Mouse (Mus musculus) midbrain, postnatal 0 days (tissue): ENCODE data around the gene Naf1. TPM values are rescaled to one million over a fixed set of nuclear protein-coding genes. Genes with fewer than 3 reads are reported as not detected.

ENCODE experiments used
- ATAC-seq: fragments of 200-750 bp; cut with Nextera tagmentation; 2 replicates; pipeline ENCODE4 v1.8.0; 2017; ENCODE audit warnings: moderate number of reproducible peaks, mild to moderate bottlenecking, moderate TSS enrichment, moderate library complexity; ENCODE audit not compliant: low FRiP score
- DNase-seq: peaks from one replicate; pipeline ENCODE4 v3.0.0-alpha.2; 2015; ENCODE audit warnings: low spot score
- H3K27ac ChIP-seq: fragments of 300-500 bp; sonication (generic); 2 replicates; pipeline ENCODE4 v1.5.1; 2014; ENCODE audit warnings: low read depth, mild to moderate bottlenecking, low read length, mixed read lengths
- H3K27me3 ChIP-seq: fragments of 300-500 bp; sonication (generic); 2 replicates; pipeline ENCODE4 v1.6.1; 2014; ENCODE audit warnings: low read length, control low read depth, mixed read lengths; ENCODE audit not compliant: insufficient read depth
- H3K36me3 ChIP-seq: fragments of 300-500 bp; sonication (generic); 2 replicates; pipeline ENCODE4 v1.6.1; 2014; ENCODE audit warnings: low read length, control low read depth, mixed read lengths; ENCODE audit not compliant: insufficient read depth
- H3K4me1 ChIP-seq: fragments of 300-500 bp; sonication (generic); 2 replicates; pipeline ENCODE4 v1.6.1; 2014; ENCODE audit warnings: mild to moderate bottlenecking, control low read depth, antibody characterized with exemption, low read length, mixed read lengths; ENCODE audit not compliant: insufficient read depth
- H3K4me2 ChIP-seq: fragments of 300-500 bp; sonication (generic); 2 replicates; pipeline ENCODE4 v1.6.1; 2014; ENCODE audit warnings: low read depth, mild to moderate bottlenecking, low read length, mixed read lengths; ENCODE audit not compliant: poor library complexity, severe bottlenecking
- H3K4me3 ChIP-seq: fragments of 300-500 bp; sonication (generic); 2 replicates; pipeline ENCODE4 v1.5.1; 2014; ENCODE audit warnings: low read depth, mild to moderate bottlenecking, low read length, moderate library complexity
- H3K9ac ChIP-seq: fragments of 300-500 bp; sonication (generic); replicated peaks from 2 replicates; pipeline ENCODE4 v1.6.1; 2014; ENCODE audit warnings: mild to moderate bottlenecking, low read length, moderate library complexity, mixed read lengths; ENCODE audit not compliant: poor library complexity, severe bottlenecking
- H3K9me3 ChIP-seq: fragments of 300-500 bp; sonication (generic); 2 replicates; pipeline ENCODE4 v1.6.1; 2016; ENCODE audit warnings: low read length, control low read depth
- CTCF ChIP-seq: IDR thresholded peaks from 2 replicates; pipeline ENCODE4 v1.5.1; 2016; ENCODE audit warnings: antibody characterized with exemption, mild to moderate bottlenecking
- WGBS: fragments of 180-500 bp; shearing (Covaris S2); extraction: QIAGEN DNeasy Blood & Tissue Kit; methylation state at CpG from one replicate; pipeline ENCODE4 v1.1.7; 2014; 5-methylcytosine and 5-hydroxymethylcytosine counted together
- polyA plus RNA-seq: library from polyadenylated mRNA; unstranded; fragments of >200 nt; fragmentation: Nextera tagmentation; extraction: Ambion mirVana; gene quantifications from 2 replicates; pipeline ENCODE4 v1.2.1, GENCODE M21; 2015
- total RNA-seq: library from RNA; depleted of rRNA; stranded (reverse); fragments of >200 nt; gene quantifications from 2 replicates; pipeline ENCODE4 v1.2.3, GENCODE M21; 2014

The Naf1 gene
- total and polyA plus RNA-seq, 2 experiments from 2014 or later = 2.3 to 10.2 TPM

DNA sequence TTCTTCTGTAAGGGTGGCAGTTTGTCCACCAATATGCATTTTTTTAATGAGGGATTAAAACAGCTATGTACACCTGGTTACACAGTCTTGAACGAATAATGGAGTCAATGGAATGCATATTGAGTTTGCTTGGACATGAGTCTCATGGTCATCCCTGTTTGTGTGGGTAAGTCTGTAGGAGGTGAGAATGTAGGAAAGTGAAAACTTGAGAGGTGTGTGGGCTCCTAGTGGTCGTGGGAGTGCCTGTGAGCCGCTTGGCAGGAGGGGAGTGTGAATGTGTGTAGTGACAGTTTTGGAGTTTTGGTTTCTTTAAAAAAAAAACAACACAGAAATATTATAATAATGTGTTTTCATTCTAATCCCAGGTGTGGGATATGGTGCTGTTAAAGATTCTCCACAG lies 7.7 kb downstream of the Naf1 start:
- no peak overlapping the region for H3K4me2 ChIP-seq
- TF ChIP-seq CTCF = no peak
- H3K36me3 ChIP-seq = no peaks in the 10 kb centered on the region
- WGBS = 73% methylated on average over 3 of the region's 3 CpGs
- no peak overlapping the region for H3K4me3 ChIP-seq
- DNase-seq = no peak
- no peak overlapping the region for H3K27ac ChIP-seq
- H3K27me3 ChIP-seq = no peaks in the 10 kb centered on the region
- peaks cover 3% of the 10 kb centered on the region; the same call in 1 of the 2 replicates for H3K4me1 ChIP-seq
- no peak overlapping the region for H3K9ac ChIP-seq
- ATAC-seq = no peak
- no peaks in the 10 kb centered on the region for H3K9me3 ChIP-seq

DNA sequence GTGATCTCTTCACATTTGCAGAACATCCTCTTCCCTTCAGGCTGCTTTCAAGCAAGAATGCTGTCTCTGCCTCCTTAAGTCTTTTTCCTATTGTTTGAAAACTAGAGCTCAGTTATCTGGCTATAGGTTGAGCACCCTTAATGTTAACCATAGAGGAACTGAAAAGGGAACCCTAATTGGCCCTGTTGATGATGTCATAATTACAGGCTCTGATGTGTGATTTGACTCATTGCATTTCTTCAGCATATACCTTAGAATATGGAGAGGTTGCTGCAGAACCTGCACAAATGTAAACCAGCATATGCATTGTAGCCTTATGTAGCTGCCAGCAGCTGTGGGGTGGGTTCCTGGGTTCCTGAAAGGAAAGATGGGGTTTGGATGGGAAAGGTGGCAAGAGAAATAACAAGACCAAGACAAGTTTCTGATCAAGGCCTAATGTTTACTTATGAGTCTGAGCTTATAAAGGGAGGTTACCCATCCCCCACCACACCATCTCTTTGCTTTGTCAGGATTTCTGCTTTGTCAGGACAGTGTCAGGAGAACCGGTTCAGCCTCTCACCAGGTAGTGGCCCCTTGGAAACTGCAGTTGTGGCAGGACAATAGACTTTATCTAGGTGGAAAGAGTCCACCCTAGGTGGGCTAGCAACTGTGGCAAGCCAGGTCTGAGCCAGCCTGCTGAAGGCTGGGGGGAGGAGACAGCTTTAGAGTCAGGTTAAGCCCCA lies 9.4 kb downstream of the Naf1 start:
- no peak for TF ChIP-seq CTCF
- H3K27me3 ChIP-seq = no peaks in the 10 kb centered on the region
- H3K9me3 ChIP-seq = no peaks in the 10 kb centered on the region
- H3K27ac ChIP-seq = no peak overlapping the region
- no peak overlapping the region for H3K4me2 ChIP-seq
- WGBS = 9% methylated on average over 1 of the region's 1 CpGs
- H3K4me1 ChIP-seq = no peaks in the 10 kb centered on the region
- no peak overlapping the region for H3K9ac ChIP-seq
- no peak for DNase-seq
- H3K4me3 ChIP-seq = no peak overlapping the region
- H3K36me3 ChIP-seq = no peaks in the 10 kb centered on the region
- no peak for ATAC-seq

DNA sequence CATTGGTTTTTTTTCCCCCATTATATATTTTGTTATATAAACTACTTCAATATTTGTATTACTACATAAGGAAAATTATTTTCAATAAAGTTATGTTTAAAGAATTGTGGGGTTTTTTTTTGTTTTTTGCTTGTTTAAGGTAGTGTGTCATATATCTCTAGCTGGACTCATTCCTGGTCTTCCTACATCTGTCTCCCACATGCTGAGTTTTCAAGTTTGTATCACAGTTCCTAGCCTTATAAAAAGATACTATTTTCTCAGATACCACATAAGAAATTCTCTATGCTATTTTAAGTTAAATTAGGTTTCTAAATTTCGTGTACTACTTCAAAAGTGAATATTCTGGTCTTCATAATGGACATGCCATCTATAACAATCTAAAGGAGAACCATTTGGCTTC lies 23.8 kb downstream of the Naf1 start:
- 72% methylated on average over 1 of the region's 1 CpGs for WGBS
- ATAC-seq = no peak
- no peak for DNase-seq
- Histone ChIP-seq H3K9me3 (no peaks in the 10 kb centered on the region), H3K27ac (no peak overlapping the region), H3K4me2 (no peak overlapping the region), H3K4me3 (no peak overlapping the region), H3K27me3 (no peaks in the 10 kb centered on the region), H3K4me1 (no peaks in the 10 kb centered on the region), H3K36me3 (no peaks in the 10 kb centered on the region; the same call in 1 of the 2 replicates), H3K9ac (no peak overlapping the region)
- no peak for TF ChIP-seq CTCF

DNA sequence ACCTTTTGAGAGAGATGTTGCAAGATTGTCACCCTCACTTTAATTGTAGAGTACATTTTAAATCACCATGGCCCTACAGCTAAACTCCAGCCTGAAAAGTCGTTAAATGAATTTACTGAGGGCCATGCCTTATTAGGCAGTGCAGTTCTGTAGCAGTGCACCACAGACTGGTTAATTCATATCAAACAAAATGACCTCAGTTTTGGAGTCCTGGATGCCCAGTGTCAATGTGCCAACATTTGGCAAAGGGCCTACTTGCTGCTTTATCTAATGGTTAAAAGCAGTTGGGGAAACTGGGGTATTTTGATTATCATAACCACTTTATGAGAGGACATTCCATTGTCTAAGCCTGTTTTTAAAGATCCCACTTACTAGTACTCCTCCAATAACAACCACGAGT lies 31.9 kb downstream of the Naf1 start:
- ATAC-seq (no peak), DNase-seq (no peak)
- 93% methylated on average over 2 of the region's 2 CpGs for WGBS
- Histone ChIP-seq H3K4me3 (no peak overlapping the region), H3K27me3 (no peaks in the 10 kb centered on the region), H3K27ac (no peak overlapping the region), H3K9me3 (no peaks in the 10 kb centered on the region), H3K4me1 (no peaks in the 10 kb centered on the region), H3K9ac (no peak overlapping the region), H3K4me2 (no peak overlapping the region), H3K36me3 (no peaks in the 10 kb centered on the region; the same call in 1 of the 2 replicates)
- TF ChIP-seq CTCF = no peak

DNA sequence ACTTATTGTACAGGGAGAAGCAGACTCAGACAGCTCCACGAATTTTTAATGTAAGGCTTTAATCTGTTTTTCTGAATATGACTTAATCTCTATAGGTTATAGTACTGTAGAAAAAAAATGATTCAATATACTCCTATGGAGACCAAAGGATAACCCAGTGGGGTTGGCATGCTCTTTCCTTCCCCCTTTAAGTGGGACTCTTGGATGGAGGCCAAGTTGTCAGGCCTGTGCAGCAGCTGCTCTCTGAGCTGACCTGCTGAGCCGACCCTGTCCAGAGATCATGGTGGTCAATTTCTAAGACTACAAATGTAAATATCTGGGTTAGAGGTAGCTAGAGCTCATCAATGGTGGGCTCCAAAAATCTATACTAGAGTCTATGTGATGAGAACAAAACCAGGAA lies 45.0 kb downstream of the Naf1 start:
- H3K27me3 ChIP-seq = no peaks in the 10 kb centered on the region
- H3K27ac ChIP-seq = no peak overlapping the region
- no peak overlapping the region for H3K4me2 ChIP-seq
- DNase-seq (no peak), ATAC-seq (peak; percentile 31; the same call in 1 of the 2 replicates)
- no peaks in the 10 kb centered on the region for H3K36me3 ChIP-seq
- TF ChIP-seq CTCF = no peak
- no peak overlapping the region for H3K9ac ChIP-seq
- H3K4me1 ChIP-seq = no peaks in the 10 kb centered on the region
- H3K9me3 ChIP-seq = no peaks in the 10 kb centered on the region
- H3K4me3 ChIP-seq = no peak overlapping the region
- WGBS = 53% methylated on average over 2 of the region's 2 CpGs

DNA sequence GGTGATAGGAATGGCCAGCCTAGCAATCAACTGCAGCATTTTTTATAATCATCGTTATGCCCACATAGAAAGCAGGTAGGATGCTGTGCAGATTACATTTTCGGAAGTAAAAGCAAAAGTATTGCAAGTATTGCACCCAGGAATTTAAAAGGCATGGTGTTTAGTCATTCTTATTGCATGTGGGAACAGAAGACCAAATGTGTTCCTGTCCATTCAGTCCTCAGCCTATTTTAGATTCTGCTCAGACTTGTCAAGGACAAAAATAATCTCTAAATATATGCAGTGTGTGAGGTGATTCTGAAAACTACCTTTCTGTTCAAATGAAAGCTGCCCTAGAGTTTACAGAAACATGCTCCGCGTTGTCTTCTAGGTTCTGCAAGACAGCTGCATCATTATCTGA lies 45.5 kb downstream of the Naf1 start:
- DNase-seq (no peak), ATAC-seq (no peak)
- no peaks in the 10 kb centered on the region for H3K9me3 ChIP-seq
- no peak overlapping the region for H3K4me2 ChIP-seq
- H3K9ac ChIP-seq = no peak overlapping the region
- WGBS = 87% methylated on average over 4 of the region's 4 CpGs
- no peak for TF ChIP-seq CTCF
- H3K36me3 ChIP-seq = no peaks in the 10 kb centered on the region
- H3K27me3 ChIP-seq = no peaks in the 10 kb centered on the region
- no peak overlapping the region for H3K27ac ChIP-seq
- H3K4me1 ChIP-seq = no peaks in the 10 kb centered on the region
- no peak overlapping the region for H3K4me3 ChIP-seq
